Mouse (Mus musculus) CH12.LX (cell line): Measurements from ENCODE around the gene Ptprb.

ENCODE experiments used
- CTCF ChIP-seq, 2 experiments: IDR thresholded peaks in 1 of 2; conservative IDR thresholded peaks in 1 of 2; 2 replicates each; pipeline ENCODE4 v1.5.1; 2011 to 2012; ENCODE audit warnings: low read depth in 2 of 2, low read length in 2 of 2, improper control_type of control experiment in 1 of 2, inconsistent platforms in 1 of 2, mild to moderate bottlenecking in 1 of 2, moderate library complexity in 1 of 2
- MXI1 ChIP-seq: IDR thresholded peaks from 2 replicates; pipeline ENCODE4 v1.6.1; 2011; ENCODE audit warnings: mild to moderate bottlenecking, low read depth, low read length, improper control_type of control experiment
- MYC ChIP-seq: IDR thresholded peaks from 2 replicates; pipeline ENCODE4 v1.6.1; 2011; ENCODE audit warnings: low read depth, mild to moderate bottlenecking, improper control_type of control experiment, low read length
- POLR2A ChIP-seq: IDR thresholded peaks from 2 replicates; pipeline ENCODE4 v1.6.1; 2011; ENCODE audit warnings: low read depth, mild to moderate bottlenecking, improper control_type of control experiment, low read length

DNA sequence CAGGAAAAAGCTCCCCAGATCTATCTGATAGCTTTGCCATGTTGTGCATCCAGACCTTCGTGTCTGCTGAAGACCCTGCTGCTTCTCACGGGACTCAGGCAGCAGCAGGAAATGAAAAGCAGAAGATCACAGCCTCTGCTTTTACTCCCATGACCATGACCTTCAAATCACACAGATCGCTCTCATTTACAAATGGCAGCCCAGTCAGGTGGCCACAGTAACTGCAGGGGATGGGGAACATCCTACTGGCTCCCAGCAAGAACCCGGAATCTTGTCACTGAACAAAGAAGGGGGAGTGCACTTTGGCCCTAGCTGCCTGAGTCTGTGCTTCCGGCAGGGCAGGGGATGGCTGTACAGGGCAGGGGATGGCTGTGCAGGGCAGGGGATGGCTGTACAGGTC is 40.0 kb upstream of the Ptprb start:
- TF ChIP-seq MXI1 = no peak
- TF ChIP-seq CTCF (conservative IDR thresholded peaks at IDR 0.05 in 1 of 2, IDR thresholded peaks at IDR 0.05 in 1 of 2; ENCODE audit: low read depth in 2 of 2, low read length in 2 of 2) = no peak
- no peak for TF ChIP-seq MYC
- TF ChIP-seq POLR2A = no peak
